Mouse (Mus musculus): ENCODE data around the gene H2afy2. TPM values are rescaled to one million over a fixed set of nuclear protein-coding genes. Genes with fewer than 3 reads are reported as not detected.

H2afy2 gene
- polyA plus RNA-seq, 1 experiment from 2014 or later = 23.1 TPM

- 58% methylated on average over 7 of the region's 7 CpGs for WGBS
- Histone ChIP-seq H3K4me1 (replicated peaks; ENCODE audit: control insufficient read depth, insufficient read depth, low read length) (no peaks in the 10 kb centered on the region), H3K4me2 (replicated peaks; ENCODE audit: low read depth) (no peak overlapping the region), H3K36me3 (ENCODE audit: control insufficient read depth, insufficient read depth) (no peaks in the 10 kb centered on the region), H3K9ac (ENCODE audit: low read depth, low read length) (no peak overlapping the region), H3K27ac (ENCODE audit: low read depth, low read length) (no peak overlapping the region), H3K4me3 (ENCODE audit: low read depth, low read length) (no peak overlapping the region), H3K27me3 (replicated peaks; ENCODE audit: control insufficient read depth, insufficient read depth, low read length) (no peaks in the 10 kb centered on the region), H3K9me3 (ENCODE audit: control insufficient read depth) (no peaks in the 10 kb centered on the region)
- no peak for TF ChIP-seq CTCF (IDR thresholded peaks at IDR 0.05; ENCODE audit: low read depth)
- ATAC-seq = no peak
Observed at GRCm38 (mm10) chr10:61822968-61823730, 39.2 kb upstream of the H2afy2 start.

GRCm38 (mm10) chr10:61820050-61820449 is 36.1 kb upstream of the H2afy2 start:
- H3K9ac ChIP-seq (ENCODE audit: low read depth, low read length) = no peak overlapping the region
- no peaks in the 10 kb centered on the region for H3K27me3 ChIP-seq (replicated peaks; ENCODE audit: control insufficient read depth, insufficient read depth, low read length)
- no peak for ATAC-seq
- no peaks in the 10 kb centered on the region for H3K9me3 ChIP-seq (ENCODE audit: control insufficient read depth)
- H3K36me3 ChIP-seq (ENCODE audit: control insufficient read depth, insufficient read depth) = no peaks in the 10 kb centered on the region
- H3K4me2 ChIP-seq (replicated peaks; ENCODE audit: low read depth) = no peak overlapping the region
- WGBS = 58% methylated on average over 9 of the region's 9 CpGs
- no peaks in the 10 kb centered on the region for H3K4me1 ChIP-seq (replicated peaks; ENCODE audit: control insufficient read depth, insufficient read depth, low read length)
- peak; percentile 45 for TF ChIP-seq CTCF (IDR thresholded peaks at IDR 0.05; ENCODE audit: low read depth)
- no peak overlapping the region for H3K27ac ChIP-seq (ENCODE audit: low read depth, low read length)
- no peak overlapping the region for H3K4me3 ChIP-seq (ENCODE audit: low read depth, low read length)

GRCm38 (mm10) chr10:61811987-61812386 is 28.0 kb upstream of the H2afy2 start:
- 57% methylated on average over 5 of the region's 5 CpGs for WGBS
- Histone ChIP-seq H3K27me3 (replicated peaks; ENCODE audit: control insufficient read depth, insufficient read depth, low read length) (no peaks in the 10 kb centered on the region), H3K4me2 (replicated peaks; ENCODE audit: low read depth) (no peak overlapping the region), H3K9me3 (ENCODE audit: control insufficient read depth) (no peaks in the 10 kb centered on the region), H3K36me3 (ENCODE audit: control insufficient read depth, insufficient read depth) (no peaks in the 10 kb centered on the region), H3K4me1 (replicated peaks; ENCODE audit: control insufficient read depth, insufficient read depth, low read length) (no peaks in the 10 kb centered on the region), H3K27ac (ENCODE audit: low read depth, low read length) (no peak overlapping the region), H3K9ac (ENCODE audit: low read depth, low read length) (no peak overlapping the region), H3K4me3 (ENCODE audit: low read depth, low read length) (no peak overlapping the region)
- TF ChIP-seq CTCF (IDR thresholded peaks at IDR 0.05; ENCODE audit: low read depth) = no peak
- no peak for ATAC-seq

DNA sequence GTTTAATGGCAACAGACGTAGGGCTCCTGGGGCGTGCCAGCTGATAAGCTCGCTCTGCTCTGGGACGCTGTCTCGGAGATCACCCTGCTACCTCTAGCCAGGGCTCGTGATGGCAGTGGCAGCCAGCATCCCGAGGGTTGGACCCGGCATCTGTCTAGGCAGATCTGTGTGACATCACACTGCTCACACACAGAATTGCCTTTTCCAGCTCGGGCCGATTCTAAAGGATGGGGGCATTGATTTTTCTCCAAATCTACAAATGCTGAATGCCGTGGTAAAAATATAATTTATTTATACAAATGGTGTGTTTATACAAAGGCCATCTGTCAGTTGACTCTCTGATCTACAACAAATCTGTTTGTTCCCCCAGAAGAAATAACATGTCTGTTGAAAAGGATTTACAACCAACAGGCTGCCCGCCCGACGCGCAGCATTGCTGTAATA is 14.2 kb upstream of the H2afy2 start:
- Histone ChIP-seq H3K9me3 (ENCODE audit: control insufficient read depth) (no peaks in the 10 kb centered on the region), H3K4me1 (replicated peaks; ENCODE audit: control insufficient read depth, insufficient read depth, low read length) (0 out of 2 replicates have a peak, but pooled peaks cover 4% of the 10 kb centered on the region), H3K4me2 (replicated peaks; ENCODE audit: low read depth) (no peak overlapping the region), H3K27me3 (replicated peaks; ENCODE audit: control insufficient read depth, insufficient read depth, low read length) (no peaks in the 10 kb centered on the region), H3K4me3 (ENCODE audit: low read depth, low read length) (no peak overlapping the region), H3K27ac (ENCODE audit: low read depth, low read length) (no peak overlapping the region), H3K36me3 (ENCODE audit: control insufficient read depth, insufficient read depth) (no peaks in the 10 kb centered on the region), H3K9ac (ENCODE audit: low read depth, low read length) (no peak overlapping the region)
- TF ChIP-seq CTCF (IDR thresholded peaks at IDR 0.05; ENCODE audit: low read depth) = no peak
- 42% methylated on average over 15 of the region's 15 CpGs for WGBS
- ATAC-seq = no peak

- Histone ChIP-seq H3K4me3 (ENCODE audit: low read depth, low read length) (no peak overlapping the region), H3K4me1 (replicated peaks; ENCODE audit: control insufficient read depth, insufficient read depth, low read length) (0 out of 2 replicates have a peak, but pooled peaks cover 4% of the 10 kb centered on the region), H3K9ac (ENCODE audit: low read depth, low read length) (no peak overlapping the region), H3K27ac (ENCODE audit: low read depth, low read length) (no peak overlapping the region), H3K4me2 (replicated peaks; ENCODE audit: low read depth) (no peak overlapping the region), H3K27me3 (replicated peaks; ENCODE audit: control insufficient read depth, insufficient read depth, low read length) (no peaks in the 10 kb centered on the region), H3K9me3 (ENCODE audit: control insufficient read depth) (no peaks in the 10 kb centered on the region), H3K36me3 (ENCODE audit: control insufficient read depth, insufficient read depth) (no peaks in the 10 kb centered on the region)
- no peak for ATAC-seq
- 19% methylated on average over 8 of the region's 8 CpGs for WGBS
- TF ChIP-seq CTCF (IDR thresholded peaks at IDR 0.05; ENCODE audit: low read depth) = no peak
Observed at GRCm38 (mm10) chr10:61795458-61795857, 11.5 kb upstream of the H2afy2 start.

DNA sequence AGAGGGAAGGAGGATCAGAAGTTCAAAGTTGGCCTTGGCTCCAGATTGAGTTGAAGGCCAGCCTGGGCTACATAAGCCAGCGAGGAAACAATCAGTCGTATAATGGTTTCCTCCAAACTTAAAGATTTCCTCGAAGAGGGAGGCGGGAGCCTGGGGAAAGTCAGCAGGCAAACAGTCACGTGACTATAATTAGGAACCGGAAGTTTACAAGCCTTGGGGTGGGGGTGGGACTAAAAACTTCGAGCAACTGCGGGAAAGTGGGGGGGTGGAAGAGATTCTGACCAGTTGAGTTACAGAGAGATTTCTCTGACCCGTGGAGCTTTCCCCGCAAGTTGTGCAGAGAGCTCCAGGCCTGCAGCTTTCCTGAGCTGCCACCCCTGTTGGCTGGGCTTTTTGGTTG is 11.0 kb upstream of the H2afy2 start:
- Histone ChIP-seq H3K9ac (ENCODE audit: low read depth, low read length) (no peak overlapping the region), H3K27me3 (replicated peaks; ENCODE audit: control insufficient read depth, insufficient read depth, low read length) (no peaks in the 10 kb centered on the region), H3K4me2 (replicated peaks; ENCODE audit: low read depth) (no peak overlapping the region), H3K4me3 (ENCODE audit: low read depth, low read length) (no peak overlapping the region), H3K36me3 (ENCODE audit: control insufficient read depth, insufficient read depth) (no peaks in the 10 kb centered on the region), H3K9me3 (ENCODE audit: control insufficient read depth) (no peaks in the 10 kb centered on the region), H3K27ac (ENCODE audit: low read depth, low read length) (no peak overlapping the region), H3K4me1 (replicated peaks; ENCODE audit: control insufficient read depth, insufficient read depth, low read length) (0 out of 2 replicates have a peak, but pooled peaks cover 4% of the 10 kb centered on the region)
- TF ChIP-seq CTCF (IDR thresholded peaks at IDR 0.05; ENCODE audit: low read depth) = no peak
- WGBS = 43% methylated on average over 10 of the region's 10 CpGs
- no peak for ATAC-seq

Data from intestine, postnatal 0 days (tissue).